Mouse (Mus musculus): ENCODE results near the gene Panx1.

DNA sequence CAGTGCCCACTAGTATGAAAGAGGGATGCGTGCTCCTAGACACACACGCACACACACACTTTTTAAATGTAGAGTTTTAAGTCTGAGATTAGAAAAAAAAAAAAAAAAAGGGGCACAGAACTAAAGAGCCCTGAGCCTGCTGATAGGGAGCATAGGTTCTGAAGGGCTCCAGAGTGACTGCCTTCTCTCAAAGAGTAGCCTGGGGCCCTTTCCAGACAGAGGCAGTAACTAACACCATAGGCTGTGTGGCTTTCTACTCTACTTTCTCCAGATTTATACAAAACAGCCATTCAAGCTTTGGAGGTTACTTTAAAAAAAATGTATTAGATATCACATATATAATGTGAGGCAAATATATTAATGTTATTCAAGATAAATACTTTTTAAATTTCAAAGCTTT, 8.9 kb downstream of the Panx1 start:
- TF ChIP-seq EP300 (IDR thresholded peaks at IDR 0.05) = no peak
- no peak for TF ChIP-seq CTCF (IDR thresholded peaks at IDR 0.05)
